Mouse (Mus musculus) megakaryocyte, embryonic 14.5 days (primary cell): ENCODE results near the gene Fosb.

Source experiments
- FLI1 ChIP-seq: IDR thresholded peaks from 2 replicates; pipeline ENCODE4 v1.6.1; 2012; ENCODE audit warnings: low read length, inconsistent platforms, mixed read lengths
- GATA1 ChIP-seq: IDR thresholded peaks from 3 replicates; pipeline ENCODE4 v1.6.1; 2012; ENCODE audit warnings: mixed read lengths, low read length, inconsistent platforms, borderline replicate concordance

GRCm38 (mm10) chr7:19324221-19324620 lies 14.4 kb upstream of the Fosb start:
- TF ChIP-seq GATA1 (no peak), FLI1 (no peak)
